Mouse (Mus musculus) limb, embryonic 13.5 days (tissue): Measurements from ENCODE around the gene Vps29. TPM values are rescaled to one million over a fixed set of nuclear protein-coding genes. Genes with fewer than 3 reads are reported as not detected.

Experiments used
- ATAC-seq: fragments of 200-750 bp; cut with Nextera tagmentation; 2 replicates; pipeline ENCODE4 v1.8.0; 2017; ENCODE audit warnings: low read depth, moderate number of reproducible peaks, moderate TSS enrichment; ENCODE audit not compliant: low FRiP score
- H3K27ac ChIP-seq: fragments of 300-500 bp; sonication (generic); 2 replicates; pipeline ENCODE4 v1.5.1; 2015; ENCODE audit warnings: inconsistent platforms, mild to moderate bottlenecking, moderate library complexity
- H3K27me3 ChIP-seq: fragments of 300-500 bp; sonication (generic); 2 replicates; pipeline ENCODE4 v1.6.1; 2015; ENCODE audit warnings: mild to moderate bottlenecking, inconsistent platforms
- H3K36me3 ChIP-seq: fragments of 300-500 bp; sonication (generic); 2 replicates; pipeline ENCODE4 v1.6.1; 2015; ENCODE audit warnings: inconsistent platforms, mild to moderate bottlenecking, moderate library complexity
- H3K4me1 ChIP-seq: fragments of 300-500 bp; sonication (generic); 2 replicates; pipeline ENCODE4 v1.6.1; 2015; ENCODE audit warnings: inconsistent platforms
- H3K4me2 ChIP-seq: fragments of 300-500 bp; sonication (generic); replicated peaks from 2 replicates; pipeline ENCODE4 v1.6.1; 2015; ENCODE audit warnings: inconsistent platforms, mild to moderate bottlenecking, moderate library complexity
- H3K4me3 ChIP-seq: fragments of 300-500 bp; sonication (generic); 2 replicates; pipeline ENCODE4 v1.5.1; 2015; ENCODE audit warnings: moderate library complexity, mild to moderate bottlenecking, inconsistent platforms
- H3K9ac ChIP-seq: fragments of 300-500 bp; sonication (generic); 2 replicates; pipeline ENCODE4 v1.6.1; 2015; ENCODE audit warnings: mild to moderate bottlenecking, inconsistent platforms
- H3K9me3 ChIP-seq: fragments of 300-500 bp; sonication (generic); 2 replicates; pipeline ENCODE4 v1.6.1; 2016; ENCODE audit warnings: inconsistent platforms
- WGBS: fragments of 180-500 bp; shearing (Covaris S2); methylation state at CpG from one replicate; pipeline ENCODE4 v1.1.7; 2015; 5-methylcytosine and 5-hydroxymethylcytosine counted together
- polyA plus RNA-seq: library from polyadenylated mRNA; unstranded; fragments of >200 nt; fragmentation: Nextera tagmentation; extraction: Ambion mirVana; gene quantifications from 2 replicates; pipeline ENCODE4 v1.2.1, GENCODE M21; 2015

Vps29 gene
- polyA plus RNA-seq, 1 experiment from 2014 or later = 193 TPM

DNA sequence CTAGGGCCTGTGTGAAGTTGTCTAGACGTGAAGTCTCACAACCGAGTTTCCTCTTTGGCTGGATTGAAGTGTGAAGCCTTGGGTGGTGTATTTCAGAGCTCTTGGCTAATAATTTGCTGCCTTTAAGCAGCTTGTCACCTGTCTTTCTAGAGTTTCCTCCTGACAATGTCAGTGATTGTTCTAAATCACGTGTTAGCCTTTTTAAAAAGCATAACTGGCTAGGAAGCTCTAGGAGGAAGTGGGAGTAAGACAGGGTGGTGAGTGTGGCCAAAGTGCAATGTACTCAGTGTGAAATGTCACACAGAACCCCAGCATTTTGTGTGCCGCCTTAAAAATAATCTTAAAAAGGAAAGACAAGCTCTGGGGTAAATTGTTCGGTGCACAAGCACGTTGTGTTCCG lies 10.4 kb upstream of the Vps29 start:
- Histone ChIP-seq H3K36me3 (no peaks in the 10 kb centered on the region), H3K9me3 (no peaks in the 10 kb centered on the region), H3K27me3 (peaks cover 7% of the 10 kb centered on the region), H3K4me2 (no peak overlapping the region), H3K4me3 (no peak overlapping the region), H3K27ac (no peak overlapping the region), H3K9ac (no peak overlapping the region), H3K4me1 (no peaks in the 10 kb centered on the region)
- WGBS = 49% methylated on average over 7 of the region's 7 CpGs
- ATAC-seq = no peak

DNA sequence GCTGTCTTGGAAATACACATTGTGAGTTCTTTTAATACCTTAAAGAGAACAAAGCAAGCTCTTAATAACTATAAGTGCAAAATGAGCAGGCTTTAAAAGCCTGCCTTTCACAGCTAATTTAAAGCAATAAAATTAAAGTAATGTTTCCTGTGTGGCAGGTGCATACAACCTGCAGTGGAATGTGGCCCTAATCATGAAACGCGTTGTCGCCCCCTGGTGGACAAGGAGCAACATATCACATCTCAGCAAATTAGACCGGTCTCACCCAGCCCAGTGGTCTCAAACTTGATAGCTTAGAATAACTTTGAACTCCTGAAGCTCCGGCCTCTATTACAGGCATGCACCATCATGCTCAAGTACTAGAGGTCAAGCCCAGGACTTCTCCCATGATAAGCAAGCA lies 9.9 kb upstream of the Vps29 start:
- Histone ChIP-seq H3K27me3 (peaks cover 7% of the 10 kb centered on the region), H3K36me3 (no peaks in the 10 kb centered on the region), H3K27ac (no peak overlapping the region), H3K4me1 (no peaks in the 10 kb centered on the region), H3K9ac (no peak overlapping the region), H3K4me2 (no peak overlapping the region), H3K4me3 (no peak overlapping the region), H3K9me3 (no peaks in the 10 kb centered on the region)
- 8% methylated on average over 5 of the region's 5 CpGs for WGBS
- ATAC-seq = no peak

DNA sequence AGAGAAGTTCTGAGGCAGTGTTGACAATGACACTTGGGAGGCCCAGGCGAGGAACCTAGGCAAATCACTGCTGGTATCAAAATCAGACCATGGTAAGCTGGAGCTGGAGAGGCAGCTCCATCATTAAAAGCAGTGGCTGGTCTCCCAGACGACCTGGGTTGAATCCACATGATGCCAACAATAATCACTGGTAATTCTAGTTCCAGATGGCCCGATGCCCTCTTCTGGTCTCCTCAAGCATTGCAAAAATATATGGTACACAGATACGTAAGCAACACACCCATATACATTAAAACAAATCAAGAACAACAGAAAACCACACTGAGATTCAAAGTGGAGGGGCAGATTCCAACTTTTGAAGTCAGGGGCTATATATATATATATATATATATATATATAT lies 8.4 kb upstream of the Vps29 start:
- Histone ChIP-seq H3K36me3 (no peaks in the 10 kb centered on the region), H3K27me3 (peaks cover 7% of the 10 kb centered on the region), H3K4me1 (no peaks in the 10 kb centered on the region), H3K9me3 (no peaks in the 10 kb centered on the region), H3K27ac (no peak overlapping the region), H3K4me2 (no peak overlapping the region), H3K9ac (no peak overlapping the region), H3K4me3 (no peak overlapping the region)
- ATAC-seq = no peak
- 75% methylated on average over 4 of the region's 4 CpGs for WGBS

DNA sequence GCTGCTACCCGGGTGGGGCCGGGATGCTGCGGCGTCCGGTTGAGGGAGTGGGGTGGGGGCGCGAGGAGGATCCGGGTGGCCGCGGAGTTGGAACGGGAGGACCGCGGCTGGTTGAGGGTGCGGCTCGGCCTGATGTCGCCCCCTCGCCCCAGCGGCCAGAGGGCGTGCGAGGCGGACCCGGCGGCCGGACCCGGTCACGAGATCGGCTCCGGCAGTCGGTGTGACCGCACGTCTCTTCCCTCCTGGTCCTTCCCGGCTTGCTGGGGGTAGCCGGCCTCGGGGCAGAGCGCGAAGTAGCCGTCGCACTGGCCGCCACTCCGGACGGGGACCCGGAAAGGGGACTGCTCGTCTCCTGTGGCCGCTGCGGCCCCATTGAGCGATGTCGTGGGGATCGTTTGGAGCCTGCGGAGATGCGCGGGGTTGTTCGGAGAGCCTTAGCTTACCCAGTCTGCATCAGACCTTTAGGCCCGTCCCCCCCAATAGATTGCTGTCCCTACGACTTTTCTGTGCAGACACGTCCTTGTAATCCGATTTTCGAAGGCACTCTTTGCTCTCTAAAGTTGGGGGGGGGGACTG lies 411 bp downstream of the Vps29 start:
- Histone ChIP-seq H3K4me3 (peak overlapping the region; percentile 98), H3K27ac (peak overlapping the region; percentile 44; the same call in 1 of the 2 replicates), H3K9ac (peak overlapping the region; percentile 92), H3K4me1 (peaks cover 12% of the 10 kb centered on the region), H3K27me3 (no peaks in the 10 kb centered on the region), H3K9me3 (no peaks in the 10 kb centered on the region), H3K36me3 (peaks cover 18% of the 10 kb centered on the region; the same call in 1 of the 2 replicates), H3K4me2 (peak overlapping the region; percentile 82)
- WGBS = 0% methylated on average over 54 of the region's 57 CpGs
- peak; percentile 70 for ATAC-seq

DNA sequence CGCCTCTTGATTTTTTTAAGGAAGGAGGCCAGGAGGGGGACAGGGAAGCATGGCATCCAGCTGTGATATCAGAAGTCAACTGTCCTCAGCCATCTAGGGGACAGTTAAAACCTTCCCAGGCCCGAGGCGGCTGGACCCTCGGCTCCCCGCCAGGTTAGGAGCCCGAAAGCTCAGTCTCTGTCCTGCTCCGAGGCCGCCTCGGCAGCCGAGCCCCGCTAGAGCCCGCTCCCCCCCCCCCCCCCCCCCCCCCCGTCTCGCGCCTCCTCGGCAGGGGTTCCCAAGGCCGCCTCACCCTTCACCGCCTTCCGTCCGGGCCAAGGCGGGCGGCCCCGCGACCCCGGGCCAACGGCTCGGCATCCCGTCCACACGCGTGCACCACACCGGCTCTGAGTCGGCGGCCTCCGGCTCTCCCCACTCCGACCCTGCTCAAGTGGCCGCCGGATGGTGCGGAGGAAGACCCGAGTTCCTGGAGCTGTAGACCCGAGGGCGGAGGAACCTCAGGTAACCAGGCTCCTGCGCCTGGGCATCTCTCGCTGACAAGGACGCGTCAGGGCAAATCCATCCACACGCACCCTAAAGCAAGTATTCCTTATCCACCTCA lies 17.5 kb downstream of the Vps29 start, which contains the start of gene Gpn3:
Gpn3 (plus strand) TSS at position 286 of the 601 bp plus-strand sequence.
- H3K4me1 ChIP-seq = peaks cover 21% of the 10 kb centered on the region
- H3K9ac ChIP-seq = peak within 1 kb of the TSS; percentile 86
- H3K4me3 ChIP-seq = peak within 1 kb of the TSS; percentile 79
- H3K27ac ChIP-seq = peak within 1 kb of the TSS; percentile 95
- ATAC-seq = peak; percentile 83
- WGBS = under 1% methylated on average over 37 of the region's 46 CpGs
- no peaks in the 10 kb centered on the region for H3K27me3 ChIP-seq
- H3K36me3 ChIP-seq = peaks cover 52% of the 10 kb centered on the region
- peak within 1 kb of the TSS; percentile 75 for H3K4me2 ChIP-seq
- H3K9me3 ChIP-seq = no peaks in the 10 kb centered on the region

DNA sequence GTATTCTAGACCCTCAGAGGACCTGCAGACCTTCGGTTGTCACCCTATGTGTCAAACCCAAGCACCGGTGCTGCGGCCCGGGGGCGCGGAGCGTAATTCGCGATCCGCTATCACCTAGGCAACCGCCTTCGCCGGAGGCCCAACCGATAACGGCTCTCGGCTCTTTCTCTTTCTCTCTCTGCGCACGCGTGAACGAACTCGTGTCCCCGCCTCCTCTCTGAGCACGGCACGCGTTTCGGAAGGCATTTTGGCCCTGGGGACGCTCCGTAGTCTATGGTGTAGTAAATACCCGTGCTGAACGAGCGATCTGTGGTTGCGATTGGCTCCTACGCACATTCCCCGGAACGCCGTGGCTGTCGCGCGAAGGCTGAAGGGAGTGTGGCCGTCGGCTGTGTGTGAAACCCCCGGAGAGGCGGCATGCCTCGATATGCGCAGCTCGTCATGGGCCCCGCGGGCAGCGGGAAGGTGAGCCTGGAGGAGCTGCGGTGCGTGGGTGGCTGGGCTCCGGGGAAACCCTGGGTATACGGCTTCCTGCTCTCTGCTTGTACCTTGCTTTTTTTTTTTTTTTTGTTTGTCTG lies 18.1 kb downstream of the Vps29 start, which contains the start of gene Fam216a:
Fam216a (minus strand) TSS at position 173 of the 578 bp plus-strand sequence.
- WGBS = under 1% methylated on average over 52 of the region's 53 CpGs
- peak; percentile 95 for ATAC-seq
- Histone ChIP-seq H3K36me3 (peaks cover 52% of the 10 kb centered on the region), H3K9me3 (no peaks in the 10 kb centered on the region), H3K4me3 (peak within 1 kb of the TSS; percentile 79), H3K27me3 (no peaks in the 10 kb centered on the region), H3K27ac (peak within 1 kb of the TSS; percentile 95), H3K9ac (peak within 1 kb of the TSS; percentile 86), H3K4me1 (peaks cover 21% of the 10 kb centered on the region), H3K4me2 (peak within 1 kb of the TSS; percentile 75)

DNA sequence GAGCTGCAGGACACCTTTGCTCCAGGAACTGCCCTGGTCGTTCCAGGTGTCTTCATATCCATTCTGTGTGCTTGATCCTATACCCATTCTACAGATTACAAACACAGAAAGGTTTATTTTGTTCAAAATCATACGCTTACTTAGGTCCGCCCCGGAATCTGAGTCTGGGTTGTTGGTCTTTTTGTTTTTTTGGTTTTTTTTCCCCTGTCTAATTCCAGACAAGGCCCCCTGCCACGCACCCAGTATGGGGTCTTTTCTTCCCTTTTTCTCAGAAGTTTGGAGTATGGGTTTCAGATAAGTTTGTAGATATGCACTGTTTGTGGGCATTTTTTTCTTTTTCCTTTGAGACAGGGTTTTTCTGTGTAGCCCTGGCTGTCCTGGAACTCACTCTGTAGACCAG lies 18.7 kb downstream of the Vps29 start:
- WGBS = 9% methylated on average over 5 of the region's 5 CpGs
- H3K4me1 ChIP-seq = peaks cover 21% of the 10 kb centered on the region
- no peaks in the 10 kb centered on the region for H3K27me3 ChIP-seq
- H3K9me3 ChIP-seq = no peaks in the 10 kb centered on the region
- peak overlapping the region; percentile 74; the same call in 1 of the 2 replicates for H3K27ac ChIP-seq
- H3K4me3 ChIP-seq = peak overlapping the region; percentile 79
- peak overlapping the region; percentile 75 for H3K4me2 ChIP-seq
- H3K9ac ChIP-seq = peak overlapping the region; percentile 80
- peaks cover 47% of the 10 kb centered on the region for H3K36me3 ChIP-seq
- no peak for ATAC-seq

DNA sequence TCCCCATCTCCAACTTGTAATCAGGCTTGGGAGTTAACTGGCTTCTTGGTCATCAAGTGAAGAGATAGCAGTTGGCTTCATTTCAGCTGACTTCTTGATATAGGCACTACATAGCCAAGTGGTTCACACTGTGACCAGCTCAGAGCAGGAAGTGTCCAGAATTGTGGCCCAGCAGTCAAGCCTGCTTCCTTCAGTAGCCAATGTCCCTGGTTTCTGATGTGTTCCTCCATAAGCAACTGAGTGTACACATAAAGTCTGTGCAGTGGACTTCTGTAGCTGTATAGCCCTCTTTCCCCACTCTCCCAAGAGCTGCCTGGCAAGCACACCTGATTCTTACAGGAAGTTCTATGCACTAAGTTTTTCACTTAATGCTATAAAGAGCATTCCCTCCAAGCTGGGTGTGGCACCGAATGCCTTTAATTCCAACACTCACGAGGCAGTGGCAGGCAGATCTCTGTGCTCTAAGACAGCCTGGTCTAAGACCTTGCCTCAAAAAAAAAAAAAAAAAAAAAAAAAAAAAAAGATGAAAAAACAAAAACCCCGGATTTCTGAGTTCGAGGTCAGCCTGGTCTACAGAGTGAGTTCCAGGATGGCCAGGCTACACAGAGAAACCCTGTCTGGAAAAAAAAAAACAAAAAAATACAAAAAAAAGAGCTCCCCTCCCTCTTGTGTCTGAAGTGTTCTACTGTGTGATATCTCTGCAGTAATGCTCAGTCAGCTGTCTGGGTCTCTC lies 23.1 kb downstream of the Vps29 start:
- ATAC-seq = no peak
- peaks cover 68% of the 10 kb centered on the region for H3K36me3 ChIP-seq
- no peak overlapping the region for H3K9ac ChIP-seq

DNA sequence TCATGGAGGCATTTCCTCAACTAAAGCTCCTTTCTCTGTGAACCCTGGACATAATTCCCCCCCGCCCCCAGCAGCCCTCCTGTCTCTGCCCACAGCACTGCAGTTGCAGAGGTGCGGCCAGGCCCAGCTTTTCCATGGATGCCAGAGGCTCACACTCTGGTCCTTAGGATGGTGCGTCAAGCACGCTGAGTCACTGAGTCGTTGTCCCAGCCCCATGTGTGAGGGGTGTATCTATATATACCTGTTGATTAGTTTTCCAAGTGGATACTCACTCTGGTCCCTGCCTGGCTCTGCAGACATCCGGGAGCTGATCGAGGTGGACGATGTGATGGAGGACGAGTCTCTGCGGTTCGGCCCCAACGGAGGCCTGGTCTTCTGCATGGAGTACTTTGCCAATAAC lies 24.0 kb downstream of the Vps29 start:
- no peaks in the 10 kb centered on the region for H3K9me3 ChIP-seq

More for the DNA sequence above, 23.1 kb downstream of the Vps29 start:
- Histone ChIP-seq H3K4me1 (peaks cover 12% of the 10 kb centered on the region), H3K9me3 (no peaks in the 10 kb centered on the region), H3K27ac (no peak overlapping the region), H3K27me3 (no peaks in the 10 kb centered on the region), H3K4me2 (no peak overlapping the region), H3K4me3 (no peak overlapping the region)
- WGBS = 93% methylated on average over 4 of the region's 4 CpGs

DNA sequence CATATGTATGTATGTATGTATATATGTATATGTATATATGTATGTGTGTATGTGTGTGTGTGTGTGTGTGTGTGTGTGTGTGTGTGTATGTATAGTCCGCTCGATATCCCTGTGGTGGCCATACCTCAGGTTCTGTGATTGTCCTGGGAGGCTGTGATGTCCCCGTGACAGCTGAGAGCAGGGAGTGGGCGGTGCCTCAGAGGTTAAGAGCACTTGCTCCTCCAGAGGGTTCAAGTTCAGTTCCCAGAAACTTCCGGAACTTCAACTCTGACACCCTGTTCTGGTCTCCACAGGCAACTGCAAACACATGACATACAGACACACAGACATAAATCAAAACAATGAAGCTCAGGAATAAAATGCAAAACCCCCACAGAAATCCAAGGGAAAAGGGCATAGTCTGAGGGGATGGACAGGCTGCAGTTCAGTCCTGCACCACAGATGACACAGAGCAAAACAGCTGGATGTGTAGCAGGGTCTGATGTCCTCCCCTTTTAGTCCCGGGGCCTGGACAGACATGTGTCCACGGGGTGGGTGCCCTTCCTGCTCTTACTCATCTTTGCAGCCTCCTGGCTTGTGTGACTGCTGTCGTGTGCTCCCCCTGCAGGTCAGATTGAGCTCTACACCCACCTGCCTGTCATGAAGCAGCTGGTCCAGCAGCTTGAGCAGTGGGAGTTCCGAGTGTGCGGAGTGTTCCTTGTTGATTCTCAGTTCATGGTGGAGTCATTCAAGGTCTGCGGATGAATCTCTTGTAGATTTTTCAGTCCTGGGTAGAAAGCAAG lies 25.4 kb downstream of the Vps29 start:
- Histone ChIP-seq H3K4me1 (no peaks in the 10 kb centered on the region), H3K27ac (no peak overlapping the region), H3K4me3 (no peak overlapping the region), H3K9ac (no peak overlapping the region), H3K4me2 (no peak overlapping the region), H3K9me3 (no peaks in the 10 kb centered on the region), H3K27me3 (no peaks in the 10 kb centered on the region), H3K36me3 (peaks cover 65% of the 10 kb centered on the region)
- peak; percentile 57; the same call in 1 of the 2 replicates for ATAC-seq
- 62% methylated on average over 11 of the region's 11 CpGs for WGBS

More for the DNA sequence above, 24.0 kb downstream of the Vps29 start:
- Histone ChIP-seq H3K4me2 (no peak overlapping the region), H3K27ac (no peak overlapping the region), H3K27me3 (no peaks in the 10 kb centered on the region), H3K4me1 (peaks cover 8% of the 10 kb centered on the region), H3K4me3 (no peak overlapping the region), H3K36me3 (peaks cover 75% of the 10 kb centered on the region), H3K9ac (no peak overlapping the region)
- WGBS = 96% methylated on average over 12 of the region's 12 CpGs
- no peak for ATAC-seq

DNA sequence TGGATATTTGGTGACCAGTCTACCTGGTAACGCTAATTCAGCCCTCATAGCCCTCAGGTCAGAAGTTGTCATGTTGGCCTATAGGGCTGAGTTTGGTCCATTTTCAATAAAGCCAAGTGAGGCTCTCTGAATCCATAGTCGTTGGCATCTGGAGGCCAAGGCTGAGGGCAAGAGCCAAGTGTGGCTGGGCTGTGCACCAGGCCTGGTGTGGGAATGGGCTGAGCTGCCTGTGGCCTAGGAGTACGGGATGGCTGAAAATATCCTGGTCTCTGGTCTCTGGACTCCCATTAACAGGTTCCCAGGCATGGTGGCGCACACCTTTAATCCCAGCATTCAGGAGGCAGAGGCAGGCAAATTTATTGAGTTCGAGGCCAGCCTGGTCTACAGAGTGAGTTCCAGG lies 35.8 kb downstream of the Vps29 start:
- Histone ChIP-seq H3K4me1 (peaks cover 7% of the 10 kb centered on the region), H3K27me3 (no peaks in the 10 kb centered on the region), H3K4me2 (no peak overlapping the region), H3K36me3 (peaks cover 7% of the 10 kb centered on the region), H3K27ac (no peak overlapping the region), H3K9ac (no peak overlapping the region), H3K4me3 (no peak overlapping the region), H3K9me3 (no peaks in the 10 kb centered on the region)
- ATAC-seq = no peak
- WGBS = 89% methylated on average over 5 of the region's 5 CpGs
